Mouse (Mus musculus): Measurements from ENCODE around the gene Sec14l2. TPM values are rescaled to one million over a fixed set of nuclear protein-coding genes. Genes with fewer than 3 reads are reported as not detected.

Sec14l2 gene
- polyA plus RNA-seq, 1 experiment, result 8.2 TPM

DNA sequence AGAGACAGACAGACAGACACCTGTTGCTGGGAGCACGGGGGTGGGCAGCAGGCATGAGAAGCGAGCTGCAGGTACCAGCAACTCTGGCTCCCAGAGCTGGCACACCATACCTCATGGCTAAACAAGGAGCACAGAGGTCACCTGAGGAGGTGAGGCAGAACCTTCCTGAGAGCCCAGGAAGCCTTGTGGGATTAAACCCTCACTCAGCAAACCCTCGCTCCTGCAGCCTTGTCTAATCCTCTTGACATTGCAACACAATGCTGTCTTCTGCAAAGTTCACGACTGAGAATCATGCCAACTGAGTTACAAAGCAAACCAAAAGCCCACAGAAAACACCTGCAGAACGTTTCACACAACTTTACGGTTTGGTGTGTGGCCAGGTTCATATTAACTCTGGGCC lies 74.8 kb downstream of the Sec14l2 start:
- Histone ChIP-seq H3K4me1 (ENCODE audit: control insufficient read depth, insufficient read depth, low read length) (peaks cover 2% of the 10 kb centered on the region; the same call in 1 of the 2 replicates), H3K4me3 (replicated peaks; ENCODE audit: extremely low read depth, low read depth, low read length) (no peak overlapping the region)
- TF ChIP-seq CTCF (IDR thresholded peaks at IDR 0.05; ENCODE audit: insufficient read depth, low read length) (no peak), POLR2A (IDR thresholded peaks at IDR 0.05; ENCODE audit: borderline replicate concordance, extremely low read depth, low read depth, low read length) (no peak)
- peak; percentile 15 for DNase-seq
- WGBS, result 75% methylated on average over 6 of the region's 6 CpGs

DNA sequence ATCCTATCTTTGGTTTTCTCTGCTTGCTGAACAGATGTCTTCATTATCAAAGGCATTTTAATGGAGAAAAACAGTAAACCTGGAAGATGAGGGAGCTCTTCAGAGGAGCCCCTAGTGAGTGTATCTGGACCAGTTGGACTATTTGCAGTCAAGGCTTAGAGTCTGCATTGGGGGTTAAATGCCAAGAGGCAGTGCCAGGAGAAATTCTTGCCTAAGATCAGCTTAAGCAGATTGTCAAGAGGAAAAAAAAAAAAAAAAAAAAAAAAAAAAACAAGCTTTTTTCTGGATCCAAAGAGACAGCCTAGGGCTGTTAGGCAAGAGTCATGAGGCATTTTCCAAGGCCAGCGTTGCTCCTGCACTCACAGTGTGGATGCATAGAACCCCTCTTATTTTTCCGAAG lies 75.4 kb downstream of the Sec14l2 start:
- TF ChIP-seq CTCF (IDR thresholded peaks at IDR 0.05; ENCODE audit: insufficient read depth, low read length) (no peak), POLR2A (IDR thresholded peaks at IDR 0.05; ENCODE audit: borderline replicate concordance, extremely low read depth, low read depth, low read length) (no peak)
- peak; percentile 3 for DNase-seq
- peaks cover 2% of the 10 kb centered on the region; the same call in 1 of the 2 replicates for H3K4me1 ChIP-seq (ENCODE audit: control insufficient read depth, insufficient read depth, low read length)
- WGBS, result 71% methylated on average over 2 of the region's 2 CpGs
- H3K4me3 ChIP-seq (replicated peaks; ENCODE audit: extremely low read depth, low read depth, low read length), result no peak overlapping the region

Other genes with a start within 250 kb of the Sec14l2 start
- gene 4921536K21Rik, start 228.3 kb downstream of the Sec14l2 start, polyA plus RNA-seq (2012; rRNA removed), result 0.55 and 0.70 TPM in 2 replicates
- 13.3 and 16.3 TPM in 2 replicates for gene Dusp18, start 228.2 kb downstream of the Sec14l2 start, polyA plus RNA-seq (2012; rRNA removed)
- gene Slc35e4, start 208.8 kb downstream of the Sec14l2 start, polyA plus RNA-seq (2012; rRNA removed), result 30.4 and 37.8 TPM in 2 replicates
- gene Tcn2, start 191.3 kb downstream of the Sec14l2 start, polyA plus RNA-seq (2012; rRNA removed), result 207 and 208 TPM in 2 replicates
- 25.9 and 33.9 TPM in 2 replicates for gene Pes1, start 159.4 kb downstream of the Sec14l2 start, polyA plus RNA-seq (2012; rRNA removed)
- gene 4930556J24Rik, start 146.6 kb downstream of the Sec14l2 start, polyA plus RNA-seq (2012; rRNA removed), result not detected in 2 replicates
- gene Gal3st1, start 139.8 kb downstream of the Sec14l2 start, polyA plus RNA-seq (2012; rRNA removed), result 32.1 and 33.3 TPM in 2 replicates
- 41.0 and 56.3 TPM in 2 replicates for gene Sec14l4, start 92.0 kb downstream of the Sec14l2 start, polyA plus RNA-seq (2012; rRNA removed)
- 565 and 735 TPM in 2 replicates for gene Sec14l3, start 58.6 kb downstream of the Sec14l2 start, polyA plus RNA-seq (2012; rRNA removed)
- gene Mtfp1, start 28.0 kb downstream of the Sec14l2 start, polyA plus RNA-seq (2012; rRNA removed), result 8.9 TPM in 2 replicates
- gene Rnf215, start 11.8 kb upstream of the Sec14l2 start, polyA plus RNA-seq (2012; rRNA removed), result 60.6 and 69.2 TPM in 2 replicates
- gene Ccdc157, start 36.9 kb upstream of the Sec14l2 start, polyA plus RNA-seq (2012; rRNA removed), result 17.6 and 19.8 TPM in 2 replicates
- gene Sf3a1, start 36.9 kb upstream of the Sec14l2 start, polyA plus RNA-seq (2012; rRNA removed), result 27.0 and 28.2 TPM in 2 replicates
- 72.8 and 78.3 TPM in 2 replicates for gene Tbc1d10a, start 63.4 kb upstream of the Sec14l2 start, polyA plus RNA-seq (2012; rRNA removed)
- 23.3 and 26.2 TPM in 2 replicates for gene Castor1, start 94.8 kb upstream of the Sec14l2 start, polyA plus RNA-seq (2012; rRNA removed)
- gene Osm, start 113.0 kb upstream of the Sec14l2 start, polyA plus RNA-seq (2012; rRNA removed), result 1.0 and 1.3 TPM in 2 replicates
- 3.5 and 4.9 TPM in 2 replicates for gene Lif, start 134.1 kb upstream of the Sec14l2 start, polyA plus RNA-seq (2012; rRNA removed)